Mouse (Mus musculus) gastrocnemius, postnatal 4 days (tissue): ENCODE measurements around the gene Ubqln4. TPM values are rescaled to one million over a fixed set of nuclear protein-coding genes. Genes with fewer than 3 reads are reported as not detected.
A peak's percentile ranks its signal among the peaks of the same experiment; 100 is the strongest.
"Not testable (repeated sequence)": the region's sequence is repeated elsewhere in the genome, so short reads cannot be mapped to it uniquely, and the experiment has no call there.

Experiments
- DNase-seq, 2 experiments: peaks; one replicate each; pipeline ENCODE4 v3.0.0; 2021 to 2022; ENCODE audit warnings: low spot score in 2 of 2, mixed read lengths in 2 of 2
- microRNA-seq: library from miRNA; unstranded; fragments of <30 nt; microRNA quantifications from one replicate; pipeline ENCODE4 v1.2.0, GENCODE M21; 2021
- total RNA-seq, 2 experiments: library from RNA; stranded (reverse); gene quantifications; 2 replicates each; pipeline ENCODE4 v1.2.3; 2021

The Ubqln4 gene
- total RNA-seq, 2 experiments from 2014 or later = 54.9 to 58.0 TPM

- no peak for DNase-seq
Observed at GRCm38 (mm10) chr3:88592942-88593576, 39.5 kb downstream of the Ubqln4 start.

GRCm38 (mm10) chr3:88593893-88594580 is 40.5 kb downstream of the Ubqln4 start:
- DNase-seq = no peak

- DNase-seq = not testable (repeated sequence)
Observed at GRCm38 (mm10) chr3:88596547-88596946, 43.0 kb downstream of the Ubqln4 start.

- DNase-seq = no peak
Observed at GRCm38 (mm10) chr3:88602466-88602865, 48.9 kb downstream of the Ubqln4 start.

- peak in 1 of 2 experiments; percentile 58 for DNase-seq
Observed at GRCm38 (mm10) chr3:88603714-88604161, 50.2 kb downstream of the Ubqln4 start.

GRCm38 (mm10) chr3:88604863-88605262 is 51.3 kb downstream of the Ubqln4 start:
- no peak for DNase-seq

GRCm38 (mm10) chr3:88605666-88606065 is 52.1 kb downstream of the Ubqln4 start, which contains the start of gene Arhgef2:
Arhgef2 (plus strand) TSS chr3:88605966.
- DNase-seq = not testable (repeated sequence)

GRCm38 (mm10) chr3:88607065-88607757 is 53.7 kb downstream of the Ubqln4 start:
- DNase-seq = peak; percentile 81 to 87

GRCm38 (mm10) chr3:88607758-88608138 is 54.2 kb downstream of the Ubqln4 start:
- no peak for DNase-seq

- DNase-seq = no peak
Observed at GRCm38 (mm10) chr3:88609066-88609465, 55.5 kb downstream of the Ubqln4 start.

GRCm38 (mm10) chr3:88614418-88614817 is 60.9 kb downstream of the Ubqln4 start:
- DNase-seq = no peak

GRCm38 (mm10) chr3:88615117-88615516 is 61.6 kb downstream of the Ubqln4 start:
- DNase-seq = no peak

GRCm38 (mm10) chr3:88615902-88616391 is 62.4 kb downstream of the Ubqln4 start:
- peak; percentile 64 to 88 for DNase-seq

- no peak for DNase-seq
Observed at GRCm38 (mm10) chr3:88616951-88617500, 63.5 kb downstream of the Ubqln4 start.

GRCm38 (mm10) chr3:88618074-88618871 is 64.7 kb downstream of the Ubqln4 start:
- DNase-seq = no peak

Small RNA genes lying within 50 kb of the gene (microRNA-seq; reads per million reads assigned to microRNA genes)
- gene Mir1905 = not detected

Other genes with a start within 250 kb of the Ubqln4 start
- gene Glmp, start 228.7 kb upstream of the Ubqln4 start, total RNA-seq = 10 to 100 TPM; 64.8 to 76.3 TPM
- gene Tmem79, start 217.6 kb upstream of the Ubqln4 start, total RNA-seq = 1 to 10 TPM; 2.2 to 2.3 TPM
- gene Smg5, start 217.5 kb upstream of the Ubqln4 start, total RNA-seq = 10 to 100 TPM; 46.1 to 46.4 TPM
- 1 to 10 TPM; 1.6 to 1.8 TPM for gene Paqr6, start 189.2 kb upstream of the Ubqln4 start, total RNA-seq
- under 1 TPM in 1 of 2 experiments, not detected in 1; 0.27 TPM for gene Bglap3, start 181.0 kb upstream of the Ubqln4 start, total RNA-seq
- gene Bglap2, start 175.1 kb upstream of the Ubqln4 start, total RNA-seq = not detected
- 1 to 10 TPM in 1 of 2 experiments, not detected in 1; 1.4 TPM for gene Bglap, start 169.3 kb upstream of the Ubqln4 start, total RNA-seq
- 10 to 100 TPM; 52.2 to 59.1 TPM for gene Pmf1, start 143.4 kb upstream of the Ubqln4 start, total RNA-seq
- 10 to 100 TPM; 12.1 to 13.3 TPM for gene Slc25a44, start 128.6 kb upstream of the Ubqln4 start, total RNA-seq
- 1 to 10 TPM; 3.0 to 4.4 TPM for gene Sema4a, start 92.6 kb upstream of the Ubqln4 start, total RNA-seq
- 100 to 1,000 TPM; 355 to 365 TPM for gene Lmna, start 43.8 kb upstream of the Ubqln4 start, total RNA-seq
- gene Mex3a, start 21.4 kb upstream of the Ubqln4 start, total RNA-seq = 10 to 100 TPM; 12.9 to 13.1 TPM
- gene Rab25, start 5.5 kb upstream of the Ubqln4 start, total RNA-seq = under 1 TPM; 0.57 to 0.91 TPM
- 10 to 100 TPM; 78.5 to 81.4 TPM for gene Lamtor2, start 684 bp upstream of the Ubqln4 start, total RNA-seq
- 100 to 1,000 TPM; 150 to 159 TPM for gene Ssr2, start 22.1 kb downstream of the Ubqln4 start, total RNA-seq
- 100 to 1,000 TPM; 161 to 166 TPM for gene Arhgef2, start 52.2 kb downstream of the Ubqln4 start, total RNA-seq
- gene Rxfp4, start 99.4 kb downstream of the Ubqln4 start, total RNA-seq = not detected
- gene Khdc4, start 132.0 kb downstream of the Ubqln4 start, total RNA-seq = 10 to 100 TPM; 33.9 to 49.0 TPM
- 10 to 100 TPM; 32.1 to 33.2 TPM for gene Rit1, start 163.1 kb downstream of the Ubqln4 start, total RNA-seq
- gene Syt11, start 221.4 kb downstream of the Ubqln4 start, total RNA-seq = 1 to 10 TPM; 5.5 to 6.2 TPM